Mouse (Mus musculus) midbrain, embryonic 15.5 days (tissue): ENCODE data around the gene Cgn. TPM values are rescaled to one million over a fixed set of nuclear protein-coding genes. Genes with fewer than 3 reads are reported as not detected.

Experiments
- ATAC-seq: fragments of 200-750 bp; cut with Nextera tagmentation; replicated peaks from 2 replicates; pipeline ENCODE4 v1.8.0; 2017; ENCODE audit warnings: moderate TSS enrichment
- H3K27ac ChIP-seq: fragments of 300-500 bp; sonication (generic); 2 replicates; pipeline ENCODE4 v1.5.1; 2015; ENCODE audit warnings: mild to moderate bottlenecking, inconsistent platforms
- H3K27me3 ChIP-seq: fragments of 300-500 bp; sonication (generic); replicated peaks from 2 replicates; pipeline ENCODE4 v1.6.1; 2015; ENCODE audit warnings: inconsistent platforms
- H3K36me3 ChIP-seq: fragments of 300-500 bp; sonication (generic); replicated peaks from 2 replicates; pipeline ENCODE4 v1.6.1; 2015; ENCODE audit warnings: inconsistent platforms
- H3K4me1 ChIP-seq: fragments of 300-500 bp; sonication (generic); 2 replicates; pipeline ENCODE4 v1.6.1; 2015; ENCODE audit warnings: inconsistent platforms
- H3K4me2 ChIP-seq: fragments of 300-500 bp; sonication (generic); 2 replicates; pipeline ENCODE4 v1.6.1; 2015; ENCODE audit warnings: inconsistent platforms, mild to moderate bottlenecking, moderate library complexity
- H3K4me3 ChIP-seq: fragments of 300-500 bp; sonication (generic); 2 replicates; pipeline ENCODE4 v1.5.1; 2015; ENCODE audit warnings: mild to moderate bottlenecking, inconsistent platforms
- H3K9ac ChIP-seq: fragments of 300-500 bp; sonication (generic); 2 replicates; pipeline ENCODE4 v1.6.1; 2015; ENCODE audit warnings: mild to moderate bottlenecking, inconsistent platforms
- H3K9me3 ChIP-seq: fragments of 300-500 bp; sonication (generic); 2 replicates; pipeline ENCODE4 v1.6.1; 2016; ENCODE audit warnings: inconsistent platforms
- WGBS: fragments of 180-500 bp; shearing (Covaris S2); methylation state at CpG from one replicate; pipeline ENCODE4 v1.1.7; 2015; ENCODE audit warnings: mixed read lengths; 5-methylcytosine and 5-hydroxymethylcytosine counted together
- polyA plus RNA-seq: library from polyadenylated mRNA; unstranded; fragments of >200 nt; fragmentation: Nextera tagmentation; extraction: Ambion mirVana; gene quantifications from 2 replicates; pipeline ENCODE4 v1.2.1, GENCODE M21; 2015

Cgn gene
- polyA plus RNA-seq, 1 experiment from 2014 or later: 13.7 TPM

DNA sequence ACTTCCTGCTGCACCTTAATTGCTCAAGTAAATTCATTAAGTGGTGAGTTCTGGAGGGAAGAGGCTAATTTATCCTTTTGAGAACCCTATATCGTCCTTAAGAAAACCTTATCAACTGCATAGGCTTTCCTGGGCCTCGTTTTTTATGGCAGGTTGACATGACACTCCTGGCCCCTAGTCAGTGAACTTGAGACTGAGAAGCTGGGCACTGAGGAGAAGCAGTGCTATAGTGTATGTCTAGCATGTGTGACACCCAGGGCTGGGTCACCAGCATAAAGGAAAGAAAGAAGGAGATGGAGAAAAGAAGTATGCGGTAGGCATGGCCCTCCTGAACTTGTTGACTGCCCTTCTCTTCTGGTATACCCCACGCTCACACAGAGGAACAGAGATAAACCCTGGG lies 27.8 kb upstream of the Cgn start:
- H3K4me2 ChIP-seq: no peak overlapping the region
- 86% methylated on average over 4 of the region's 4 CpGs for WGBS
- H3K36me3 ChIP-seq: no peaks in the 10 kb centered on the region
- H3K9ac ChIP-seq: no peak overlapping the region
- H3K9me3 ChIP-seq: no peaks in the 10 kb centered on the region
- H3K27me3 ChIP-seq: no peaks in the 10 kb centered on the region
- ATAC-seq: no peak
- no peaks in the 10 kb centered on the region for H3K4me1 ChIP-seq
- no peak overlapping the region for H3K4me3 ChIP-seq
- no peak overlapping the region for H3K27ac ChIP-seq

DNA sequence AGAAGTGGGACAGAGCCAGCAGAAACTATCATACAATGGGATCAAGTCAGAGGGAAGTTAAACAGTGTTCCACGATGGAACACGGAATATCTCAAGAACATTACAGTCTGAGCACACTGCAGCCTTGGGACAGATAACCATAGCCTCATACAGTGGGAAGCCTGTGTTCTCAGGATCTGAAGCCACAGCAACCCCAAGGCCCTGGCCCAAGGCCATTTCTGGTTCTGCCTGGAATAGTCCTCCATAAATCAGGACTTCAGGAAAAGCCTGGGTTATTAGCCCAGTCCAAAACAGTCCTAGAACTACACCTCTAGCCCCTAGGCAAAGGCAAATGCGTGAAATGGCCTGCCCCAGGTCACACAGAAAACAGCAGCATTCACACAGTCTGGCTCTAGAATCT lies 27.4 kb upstream of the Cgn start:
- no peak overlapping the region for H3K27ac ChIP-seq
- H3K4me3 ChIP-seq: no peak overlapping the region
- WGBS: 96% methylated on average over 3 of the region's 3 CpGs
- H3K9me3 ChIP-seq: no peaks in the 10 kb centered on the region
- no peak for ATAC-seq
- H3K9ac ChIP-seq: no peak overlapping the region
- no peaks in the 10 kb centered on the region for H3K36me3 ChIP-seq
- H3K27me3 ChIP-seq: no peaks in the 10 kb centered on the region
- no peak overlapping the region for H3K4me2 ChIP-seq
- H3K4me1 ChIP-seq: no peaks in the 10 kb centered on the region

DNA sequence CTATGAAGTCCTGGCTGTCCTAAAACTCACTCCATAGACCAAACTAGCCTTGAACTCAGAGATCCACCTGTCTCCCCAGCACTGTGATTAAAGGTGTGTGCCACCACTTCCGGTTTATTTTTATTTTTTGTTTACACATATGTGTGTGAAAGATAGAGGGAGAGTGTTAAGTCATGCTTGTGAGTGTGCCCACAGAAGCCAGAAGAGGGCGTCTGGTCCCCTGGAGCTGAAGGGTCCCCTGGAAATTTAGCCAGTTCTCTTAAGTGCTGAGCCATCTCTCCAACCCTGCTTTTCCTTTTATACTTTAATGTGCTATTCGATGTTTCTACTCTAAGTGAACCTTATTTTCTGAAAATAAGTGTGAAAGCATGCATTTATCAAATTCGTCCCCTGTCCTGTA lies 25.3 kb upstream of the Cgn start:
- Histone ChIP-seq H3K4me1 (no peaks in the 10 kb centered on the region), H3K27me3 (no peaks in the 10 kb centered on the region), H3K9me3 (no peaks in the 10 kb centered on the region), H3K9ac (no peak overlapping the region), H3K4me2 (no peak overlapping the region), H3K4me3 (no peak overlapping the region), H3K27ac (no peak overlapping the region), H3K36me3 (no peaks in the 10 kb centered on the region)
- WGBS: 19% methylated on average over 4 of the region's 4 CpGs
- ATAC-seq: no peak

DNA sequence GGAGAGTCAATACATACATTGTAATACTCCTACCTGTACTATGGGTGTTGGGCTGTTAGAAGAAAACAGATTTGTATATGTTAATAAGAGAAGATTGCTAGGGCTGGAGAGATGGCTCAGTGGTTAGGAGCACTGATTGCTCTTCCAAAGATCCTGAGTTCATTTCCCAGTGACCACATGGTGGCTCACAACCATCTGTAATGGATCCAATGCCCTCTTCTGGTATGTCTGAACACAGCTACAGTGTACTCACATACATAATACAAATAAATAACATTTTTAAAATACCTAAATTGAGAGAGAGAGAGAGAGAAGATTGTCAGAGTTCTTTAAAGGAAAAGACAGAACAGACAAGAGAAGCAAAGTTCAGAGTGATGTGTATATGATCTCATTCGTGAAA lies 22.0 kb upstream of the Cgn start:
- H3K27ac ChIP-seq: no peak overlapping the region
- no peaks in the 10 kb centered on the region for H3K36me3 ChIP-seq
- no peak overlapping the region for H3K4me2 ChIP-seq
- no peaks in the 10 kb centered on the region for H3K9me3 ChIP-seq
- H3K4me3 ChIP-seq: no peak overlapping the region
- H3K27me3 ChIP-seq: no peaks in the 10 kb centered on the region
- H3K9ac ChIP-seq: no peak overlapping the region
- WGBS: 89% methylated on average over 1 of the region's 1 CpGs
- no peak for ATAC-seq
- peaks cover 3% of the 10 kb centered on the region; the same call in 1 of the 2 replicates for H3K4me1 ChIP-seq

DNA sequence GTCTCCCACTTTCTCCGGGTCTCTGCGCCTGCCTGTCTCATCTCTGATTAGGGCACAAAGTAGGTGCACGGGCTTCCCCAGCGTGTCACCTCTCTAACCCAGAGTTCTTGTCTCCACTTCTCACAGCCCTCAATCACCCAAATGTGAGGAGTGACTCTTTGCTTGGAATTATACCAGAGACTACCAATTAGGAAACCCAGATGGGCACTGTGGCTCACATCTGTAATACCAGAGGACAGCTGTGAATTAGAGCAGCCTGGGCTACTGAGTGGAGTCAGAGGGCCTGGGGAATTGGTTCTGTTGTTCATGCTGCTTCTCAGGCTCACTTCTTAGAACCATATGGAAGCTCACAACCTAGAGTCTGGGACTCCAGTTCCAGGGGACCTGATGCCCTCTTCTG lies 18.7 kb upstream of the Cgn start:
- Histone ChIP-seq H3K4me1 (peaks cover 3% of the 10 kb centered on the region; the same call in 1 of the 2 replicates), H3K36me3 (no peaks in the 10 kb centered on the region), H3K4me3 (no peak overlapping the region), H3K27me3 (no peaks in the 10 kb centered on the region), H3K9ac (no peak overlapping the region), H3K27ac (no peak overlapping the region), H3K4me2 (no peak overlapping the region), H3K9me3 (no peaks in the 10 kb centered on the region)
- ATAC-seq: no peak
- WGBS: 78% methylated on average over 4 of the region's 4 CpGs

GRCm38 (mm10) chr3:94804146-94804545 lies 17.9 kb upstream of the Cgn start:
- H3K4me2 ChIP-seq: peak overlapping the region; percentile 27
- WGBS: 5% methylated on average over 10 of the region's 10 CpGs
- H3K9me3 ChIP-seq: no peaks in the 10 kb centered on the region
- H3K27ac ChIP-seq: 0 out of 2 replicates have a peak overlapping the region, but pooled peaks have one; percentile 35
- no peak for ATAC-seq
- H3K4me1 ChIP-seq: peaks cover 3% of the 10 kb centered on the region; the same call in 1 of the 2 replicates
- H3K4me3 ChIP-seq: no peak overlapping the region
- no peak overlapping the region for H3K9ac ChIP-seq
- H3K27me3 ChIP-seq: no peaks in the 10 kb centered on the region
- H3K36me3 ChIP-seq: no peaks in the 10 kb centered on the region

GRCm38 (mm10) chr3:94796181-94796580 lies 9.9 kb upstream of the Cgn start:
- Histone ChIP-seq H3K4me1 (no peaks in the 10 kb centered on the region), H3K4me3 (no peak overlapping the region), H3K27me3 (no peaks in the 10 kb centered on the region), H3K36me3 (no peaks in the 10 kb centered on the region), H3K9me3 (no peaks in the 10 kb centered on the region), H3K4me2 (no peak overlapping the region), H3K9ac (no peak overlapping the region), H3K27ac (no peak overlapping the region)
- ATAC-seq: no peak

- Histone ChIP-seq H3K4me2 (no peak overlapping the region), H3K4me1 (no peaks in the 10 kb centered on the region), H3K9ac (no peak overlapping the region), H3K27ac (no peak overlapping the region), H3K4me3 (no peak overlapping the region), H3K36me3 (no peaks in the 10 kb centered on the region), H3K27me3 (no peaks in the 10 kb centered on the region), H3K9me3 (no peaks in the 10 kb centered on the region)
- ATAC-seq: no peak
- 54% methylated on average over 7 of the region's 7 CpGs for WGBS
These were observed 9.4 kb upstream of the Cgn start for GRCm38 (mm10) chr3:94795596-94796140.

DNA sequence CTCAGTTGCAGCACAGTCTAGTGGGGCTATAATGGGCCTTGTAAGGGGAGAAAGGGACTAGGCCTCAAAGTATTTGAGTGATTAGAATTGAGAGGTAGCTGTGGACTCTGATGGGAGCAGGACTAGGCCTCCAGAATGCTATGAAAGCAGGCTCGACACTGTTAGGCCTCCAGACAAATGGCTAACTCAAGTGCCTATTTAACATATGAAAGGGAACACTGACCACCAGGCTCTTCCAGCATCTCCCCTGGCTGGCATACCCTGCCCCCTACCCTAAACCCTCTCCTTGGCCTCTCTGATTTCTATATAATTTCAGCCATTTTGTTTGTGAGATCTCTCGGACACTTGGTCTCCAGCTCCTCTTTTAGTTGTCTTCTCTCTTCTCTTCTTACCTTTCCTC lies 8.1 kb upstream of the Cgn start:
- no peak overlapping the region for H3K27ac ChIP-seq
- no peaks in the 10 kb centered on the region for H3K4me1 ChIP-seq
- no peak overlapping the region for H3K4me2 ChIP-seq
- no peak overlapping the region for H3K4me3 ChIP-seq
- ATAC-seq: no peak
- 43% methylated on average over 2 of the region's 2 CpGs for WGBS
- H3K9ac ChIP-seq: no peak overlapping the region
- H3K9me3 ChIP-seq: no peaks in the 10 kb centered on the region
- no peaks in the 10 kb centered on the region for H3K27me3 ChIP-seq
- H3K36me3 ChIP-seq: no peaks in the 10 kb centered on the region

DNA sequence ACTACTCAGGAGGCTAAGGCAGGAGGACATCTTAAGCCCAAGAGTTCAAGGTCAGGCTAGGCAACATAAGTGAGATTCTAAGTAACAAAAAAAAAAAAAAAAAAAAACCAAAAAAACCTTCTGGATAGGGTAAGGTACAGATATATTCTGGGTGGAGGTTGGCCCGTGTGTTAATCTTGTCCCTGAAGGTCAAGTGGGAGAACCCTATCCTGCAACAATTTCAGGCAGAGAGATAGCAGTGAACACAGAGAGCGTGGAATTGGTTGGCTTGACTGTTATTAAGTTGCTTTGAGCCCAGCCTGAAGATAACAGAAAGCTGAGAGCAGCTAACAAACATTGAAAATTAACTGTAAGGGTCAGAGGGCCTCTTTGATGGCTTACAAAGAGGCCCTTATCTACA lies 7.4 kb upstream of the Cgn start:
- no peak overlapping the region for H3K4me3 ChIP-seq
- H3K36me3 ChIP-seq: no peaks in the 10 kb centered on the region
- ATAC-seq: no peak
- no peaks in the 10 kb centered on the region for H3K27me3 ChIP-seq
- H3K4me2 ChIP-seq: no peak overlapping the region
- no peaks in the 10 kb centered on the region for H3K9me3 ChIP-seq
- WGBS: 95% methylated on average over 2 of the region's 2 CpGs
- no peaks in the 10 kb centered on the region for H3K4me1 ChIP-seq
- H3K27ac ChIP-seq: no peak overlapping the region
- H3K9ac ChIP-seq: no peak overlapping the region

DNA sequence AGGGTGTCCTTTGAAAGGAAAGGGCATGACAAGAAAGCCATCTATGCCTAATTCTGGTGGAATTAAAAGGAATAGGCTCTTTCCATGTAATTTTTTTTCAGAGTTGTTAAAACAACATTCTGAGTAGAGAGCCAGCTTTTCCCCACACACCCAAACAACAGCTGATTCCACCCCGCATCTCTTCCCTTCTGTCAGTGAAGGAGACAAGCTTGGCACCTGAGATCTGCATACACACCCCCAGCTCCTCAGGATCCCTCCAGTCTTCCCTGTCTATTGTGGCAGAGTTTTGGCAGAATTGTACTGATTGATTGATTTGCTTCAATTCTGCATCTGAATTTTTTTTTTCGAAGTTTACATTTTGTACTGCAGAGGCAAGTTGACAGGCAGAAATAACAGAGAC lies 6.0 kb upstream of the Cgn start:
- H3K4me2 ChIP-seq: no peak overlapping the region
- H3K36me3 ChIP-seq: no peaks in the 10 kb centered on the region
- no peaks in the 10 kb centered on the region for H3K9me3 ChIP-seq
- H3K27me3 ChIP-seq: no peaks in the 10 kb centered on the region
- H3K27ac ChIP-seq: no peak overlapping the region
- no peak overlapping the region for H3K4me3 ChIP-seq
- 0 out of 2 replicates have a peak, but pooled peaks cover 8% of the 10 kb centered on the region for H3K4me1 ChIP-seq
- H3K9ac ChIP-seq: no peak overlapping the region
- 85% methylated on average over 2 of the region's 2 CpGs for WGBS
- ATAC-seq: no peak

- Histone ChIP-seq H3K4me2 (no peak overlapping the region), H3K9me3 (no peaks in the 10 kb centered on the region), H3K9ac (no peak overlapping the region), H3K4me1 (peaks cover 20% of the 10 kb centered on the region), H3K27me3 (no peaks in the 10 kb centered on the region), H3K4me3 (no peak overlapping the region), H3K36me3 (no peaks in the 10 kb centered on the region), H3K27ac (no peak overlapping the region)
- WGBS: 83% methylated on average over 2 of the region's 2 CpGs
- ATAC-seq: no peak
These were observed 3.2 kb upstream of the Cgn start for GRCm38 (mm10) chr3:94789516-94789915.

DNA sequence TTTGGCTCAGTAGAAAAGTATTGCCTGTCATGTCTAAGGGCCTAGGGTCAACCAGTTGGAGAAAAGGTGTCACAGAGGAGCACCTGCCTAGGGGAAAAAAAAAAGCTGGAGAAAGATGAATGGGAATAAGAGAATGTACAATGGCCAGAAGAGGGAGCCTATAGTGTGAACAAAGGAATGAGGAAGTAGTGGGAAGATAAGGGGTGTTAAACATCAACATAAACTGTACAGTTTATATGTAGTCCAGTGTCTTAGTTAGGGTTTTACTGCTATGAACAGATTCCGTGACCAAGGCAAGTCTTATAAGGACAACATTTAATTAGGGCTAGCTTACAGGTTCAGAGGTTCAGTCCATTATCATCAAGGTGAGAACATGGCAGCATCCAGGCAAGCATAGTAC lies 2.8 kb upstream of the Cgn start:
- Histone ChIP-seq H3K4me1 (peaks cover 25% of the 10 kb centered on the region), H3K9me3 (no peaks in the 10 kb centered on the region), H3K4me3 (no peak overlapping the region), H3K4me2 (no peak overlapping the region), H3K9ac (no peak overlapping the region), H3K27me3 (no peaks in the 10 kb centered on the region), H3K27ac (no peak overlapping the region), H3K36me3 (no peaks in the 10 kb centered on the region)
- 93% methylated on average over 1 of the region's 1 CpGs for WGBS
- ATAC-seq: no peak
